Mouse (Mus musculus) lung, adult 2 months (tissue): ENCODE measurements around the gene Dmrtc1c1. TPM values are rescaled to one million over a fixed set of nuclear protein-coding genes. Genes with fewer than 3 reads are reported as not detected.
"Not testable (repeated sequence)": the region's sequence is repeated elsewhere in the genome, so short reads cannot be mapped to it uniquely, and the experiment has no call there.

Experiments
- DNase-seq: peaks from one replicate; pipeline ENCODE4 v3.0.0; 2022
- H3K4me1 ChIP-seq: fragments of 200-500 bp; 2 replicates; pipeline ENCODE4 v1.6.1; 2011; ENCODE audit warnings: low read length; ENCODE audit not compliant: control insufficient read depth, insufficient read depth
- H3K4me3 ChIP-seq: fragments of 200-500 bp; replicated peaks from 2 replicates; pipeline ENCODE3; 2011; ENCODE audit warnings: low read depth, mild to moderate bottlenecking, control low read depth, low read length; ENCODE audit errors: extremely low read depth
- CTCF ChIP-seq: fragments of 200-500 bp; IDR thresholded peaks from 2 replicates; pipeline ENCODE4 v1.5.1; 2011; ENCODE audit warnings: mild to moderate bottlenecking, low read length, control low read depth; ENCODE audit not compliant: insufficient read depth
- POLR2A ChIP-seq: fragments of 200-500 bp; IDR thresholded peaks from 2 replicates; pipeline ENCODE4 v1.6.1; 2011; ENCODE audit warnings: low read depth, mild to moderate bottlenecking, control low read depth, low read length, borderline replicate concordance; ENCODE audit errors: extremely low read depth
- WGBS: fragments of 180-500 bp; shearing (Covaris S2); methylation state at CpG from one replicate; pipeline ENCODE4 v1.1.7; 2018; 5-methylcytosine and 5-hydroxymethylcytosine counted together
- polyA plus RNA-seq: library from polyadenylated mRNA; depleted of rRNA; stranded (reverse); fragments of >200 nt; gene quantifications from 2 replicates; pipeline ENCODE4 v1.2.3, GENCODE M21; 2012; rRNA removed

The Dmrtc1c1 gene
- polyA plus RNA-seq = not detected in 2 replicates

DNA sequence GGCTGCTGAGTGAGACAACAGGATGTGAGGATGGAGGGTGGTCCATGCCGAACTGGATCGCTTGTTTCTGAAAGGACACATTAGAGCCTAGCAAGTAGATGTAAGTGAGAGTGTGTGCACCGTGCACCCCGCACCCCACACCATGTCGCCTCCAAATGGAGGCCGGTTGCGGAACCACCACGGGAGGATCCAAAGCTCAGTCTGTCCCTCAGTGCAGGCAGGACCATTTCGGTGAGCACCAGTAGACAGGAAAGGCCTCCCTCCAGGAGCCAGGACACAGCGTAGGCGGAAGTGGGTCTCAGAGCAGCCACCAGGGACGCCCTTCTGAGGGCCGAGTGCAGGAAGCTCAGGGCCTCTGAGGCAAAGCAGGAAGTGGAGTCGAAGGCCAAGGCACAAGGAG is at the start of gene Dmrtc1c1:
TSS of gene Dmrtc1c1 (plus strand) at position 301 of the 400 bp plus-strand sequence.
- H3K4me1 ChIP-seq, H3K4me3 ChIP-seq, DNase-seq: not testable (repeated sequence)
- WGBS = 85% methylated on average over 5 of the region's 14 CpGs

GRCm38 (mm10) chrX:102765878-102766277 is 36.9 kb upstream of the Dmrtc1c1 start:
- H3K4me3 ChIP-seq = no peak overlapping the region
- 49% methylated on average over 4 of the region's 4 CpGs for WGBS
- TF ChIP-seq CTCF = no peak
- no peak for TF ChIP-seq POLR2A

DNA sequence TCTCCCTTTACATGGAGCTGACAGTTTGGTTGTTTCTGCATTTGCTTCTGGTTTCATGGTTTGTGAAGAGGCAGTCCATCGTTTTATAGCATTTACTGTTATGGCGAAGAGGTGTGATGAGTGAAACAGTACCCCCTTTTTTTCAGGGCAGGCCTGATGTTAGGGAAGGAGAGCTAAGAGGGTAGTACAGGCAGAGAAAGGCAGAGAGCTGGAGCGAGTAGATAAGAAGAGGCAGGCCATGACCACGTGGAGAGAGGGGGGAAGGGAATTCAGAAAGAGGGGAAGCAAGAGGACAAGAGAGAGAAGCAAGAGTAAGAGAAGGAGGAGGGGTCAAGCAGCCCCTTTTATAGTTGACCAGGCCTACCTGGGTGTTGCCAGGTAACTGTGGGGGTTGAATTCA is 9.5 kb downstream of the Dmrtc1c1 start:
- no peak for TF ChIP-seq CTCF
- Histone ChIP-seq H3K4me3 (no peak overlapping the region), H3K4me1 (no peaks in the 10 kb centered on the region)
- WGBS = 49% methylated on average over 4 of the region's 4 CpGs
- no peak for DNase-seq

More at GRCm38 (mm10) chrX:102765878-102766277, 36.9 kb upstream of the Dmrtc1c1 start:
- H3K4me1 ChIP-seq = no peaks in the 10 kb centered on the region
- DNase-seq = no peak

- not testable (repeated sequence) for DNase-seq, H3K4me3 ChIP-seq, H3K4me1 ChIP-seq
- 87% methylated on average over 5 of the region's 13 CpGs for WGBS
These were observed 51.8 kb downstream of the Dmrtc1c1 start, which contains the start of gene Dmrtc1c2 for GRCm38 (mm10) chrX:102854516-102854915. Dmrtc1c2 (minus strand) TSS chrX:102854616.

Other genes starting within 250 kb of the Dmrtc1c1 start
- gene Phka1, start 158.7 kb upstream of the Dmrtc1c1 start, polyA plus RNA-seq = 6.6 and 9.1 TPM in 2 replicates
- not detected in 2 replicates for gene Gm3880, start 116.0 kb upstream of the Dmrtc1c1 start, polyA plus RNA-seq
- gene Gm9112, start 95.3 kb upstream of the Dmrtc1c1 start, polyA plus RNA-seq = not detected in 2 replicates
- gene Dmrtc1b, start 95.1 kb upstream of the Dmrtc1c1 start, polyA plus RNA-seq = not detected in 2 replicates
- not detected in 2 replicates for gene Dmrtc1c2, start 51.7 kb downstream of the Dmrtc1c1 start, polyA plus RNA-seq
- not detected in 2 replicates for gene 1700031F05Rik, start 65.0 kb downstream of the Dmrtc1c1 start, polyA plus RNA-seq
- gene Dmrtc1a, start 105.7 kb downstream of the Dmrtc1c1 start, polyA plus RNA-seq = 0.53 and 1.2 TPM in 2 replicates
- gene 1700011M02Rik, start 105.9 kb downstream of the Dmrtc1c1 start, polyA plus RNA-seq = not detected in 2 replicates
- gene 1700018G05Rik, start 125.4 kb downstream of the Dmrtc1c1 start, polyA plus RNA-seq = not detected in 2 replicates